Mouse (Mus musculus) MEL (cell line): ENCODE results near the gene Loxl1. TPM values are rescaled to one million over a fixed set of nuclear protein-coding genes. Genes with fewer than 3 reads are reported as not detected.

ENCODE experiments used
- DNase-seq: peaks from one replicate; pipeline ENCODE4 v3.0.0; 2011; ENCODE audit warnings: low read depth, low spot score
- H3K27ac ChIP-seq: 2 replicates; pipeline ENCODE4 v1.5.1; 2012; ENCODE audit warnings: low read depth, mild to moderate bottlenecking, control low read depth, low read length, moderate library complexity; ENCODE audit not compliant: control insufficient read depth
- H3K27me3 ChIP-seq, 2 experiments: fragments of 150-350 bp in 1 of 2; sonication (generic) in 1 of 2; 2 replicates each; pipeline ENCODE4 v1.6.1; 2012; ENCODE audit warnings: low read length in 2 of 2, mild to moderate bottlenecking in 2 of 2, improper control_type of control experiment in 1 of 2, moderate library complexity in 1 of 2; ENCODE audit not compliant: insufficient read depth in 2 of 2, control insufficient read depth in 1 of 2
- H3K36me3 ChIP-seq, 2 experiments: 2 replicates each; pipeline ENCODE4 v1.6.1; 2012 to 2014; ENCODE audit warnings: low read length in 2 of 2, improper control_type of control experiment in 1 of 2, inconsistent platforms in 1 of 2, mild to moderate bottlenecking in 1 of 2; ENCODE audit not compliant: insufficient read depth in 2 of 2, control insufficient read depth in 1 of 2
- H3K4me1 ChIP-seq, 2 experiments: fragments of 150-350 bp in 1 of 2; sonication (generic) in 1 of 2; 2 replicates each; pipeline ENCODE4 v1.6.1; 2012; ENCODE audit warnings: low read length in 2 of 2, improper control_type of control experiment in 1 of 2, mild to moderate bottlenecking in 1 of 2; ENCODE audit not compliant: insufficient read depth in 2 of 2, control insufficient read depth in 1 of 2
- H3K4me3 ChIP-seq, 2 experiments: fragments of 150-350 bp in 1 of 2; sonication (generic) in 1 of 2; 2 replicates each; pipeline ENCODE4 v1.5.1; 2012; ENCODE audit warnings: low read depth in 2 of 2, low read length in 2 of 2, mild to moderate bottlenecking in 2 of 2, moderate library complexity in 2 of 2, control low read depth in 1 of 2, improper control_type of control experiment in 1 of 2; ENCODE audit not compliant: control insufficient read depth in 1 of 2, insufficient read depth in 1 of 2
- H3K79me2 ChIP-seq: 2 replicates; pipeline ENCODE4 v1.6.1; 2012; ENCODE audit warnings: mild to moderate bottlenecking, low read length, moderate library complexity; ENCODE audit not compliant: control insufficient read depth, poor library complexity, insufficient read depth
- H3K9ac ChIP-seq: 2 replicates; pipeline ENCODE4 v1.6.1; 2012; ENCODE audit warnings: low read depth, mild to moderate bottlenecking, control low read depth, low read length, moderate library complexity; ENCODE audit not compliant: control insufficient read depth, poor library complexity, severe bottlenecking
- H3K9me3 ChIP-seq: fragments of 150-350 bp; sonication (generic); replicated peaks from 2 replicates; pipeline ENCODE4 v1.6.1; 2012; ENCODE audit warnings: mild to moderate bottlenecking, low read length, improper control_type of control experiment, moderate library complexity; ENCODE audit not compliant: insufficient read depth
- CHD1 ChIP-seq: IDR thresholded peaks from 2 replicates; pipeline ENCODE4 v1.6.1; 2012; ENCODE audit warnings: low read depth, mild to moderate bottlenecking, inconsistent platforms, low read length, improper control_type of control experiment
- CTCF ChIP-seq, 3 experiments: IDR thresholded peaks in 2 of 3; conservative IDR thresholded peaks in 1 of 3; 2 replicates each; pipeline ENCODE4 v1.5.1; 2011 to 2012; ENCODE audit warnings: low read length in 3 of 3, low read depth in 2 of 3, mild to moderate bottlenecking in 2 of 3, improper control_type of control experiment in 1 of 3, inconsistent platforms in 1 of 3, mixed read lengths in 1 of 3, moderate library complexity in 1 of 3; ENCODE audit not compliant: control insufficient read depth in 1 of 3, insufficient read depth in 1 of 3, poor library complexity in 1 of 3, severe bottlenecking in 1 of 3
- E2F4 ChIP-seq: IDR thresholded peaks from 2 replicates; pipeline ENCODE4 v1.6.1; 2011; ENCODE audit warnings: low read depth, low read length, improper control_type of control experiment, borderline replicate concordance
- EP300 ChIP-seq, 2 experiments: IDR thresholded peaks; 2 replicates each; pipeline ENCODE4 v1.6.1; 2011; ENCODE audit warnings: improper control_type of control experiment in 2 of 2, low read length in 2 of 2, low read depth in 1 of 2, mild to moderate bottlenecking in 1 of 2
- GATA1 ChIP-seq: IDR thresholded peaks from 2 replicates; pipeline ENCODE4 v1.6.1; 2011; ENCODE audit warnings: low read depth, low read length, improper control_type of control experiment
- MAX ChIP-seq: IDR thresholded peaks from 2 replicates; pipeline ENCODE4 v1.6.1; 2011; ENCODE audit warnings: low read length, improper control_type of control experiment
- MXI1 ChIP-seq: IDR thresholded peaks from 2 replicates; pipeline ENCODE4 v1.6.1; 2011; ENCODE audit warnings: mild to moderate bottlenecking, low read depth, low read length, improper control_type of control experiment
- POLR2A ChIP-seq, 2 experiments: IDR thresholded peaks; 2 replicates each; pipeline ENCODE4 v1.6.1; 2011 to 2012; ENCODE audit warnings: low read length in 2 of 2, mild to moderate bottlenecking in 2 of 2, control low read depth in 1 of 2, improper control_type of control experiment in 1 of 2, low read depth in 1 of 2, moderate library complexity in 1 of 2; ENCODE audit not compliant: control insufficient read depth in 1 of 2, insufficient read depth in 1 of 2, poor library complexity in 1 of 2
- SIN3A ChIP-seq: IDR thresholded peaks from 2 replicates; pipeline ENCODE4 v1.6.1; 2012; ENCODE audit warnings: low read length, improper control_type of control experiment, inconsistent platforms
- TAL1 ChIP-seq: IDR thresholded peaks from 2 replicates; pipeline ENCODE4 v1.6.1; 2012; ENCODE audit warnings: mild to moderate bottlenecking, inconsistent platforms, low read length, moderate library complexity, mixed read lengths
- TBP ChIP-seq: IDR thresholded peaks from 2 replicates; pipeline ENCODE4 v1.8.0; 2011; ENCODE audit warnings: low read depth, low read length, improper control_type of control experiment
- ZMIZ1 ChIP-seq: IDR thresholded peaks from 2 replicates; pipeline ENCODE4 v1.6.1; 2012; ENCODE audit warnings: low read depth, mild to moderate bottlenecking, inconsistent platforms, low read length, improper control_type of control experiment, moderate library complexity
- polyA plus RNA-seq, 2 experiments: library from polyadenylated mRNA; stranded (reverse) in 1 of 2; unstranded in 1 of 2; fragments of >175 nt in 1 of 2; fragments of >200 nt in 1 of 2; gene quantifications; 2 replicates each; pipeline versions ENCODE4 v1.2.1 to v1.2.4; 2012; ENCODE audit warnings: low replicate concordance in 2 of 2, low read depth in 1 of 2; ENCODE audit not compliant: insufficient read length in 2 of 2, insufficient read depth in 1 of 2, missing spikeins in 1 of 2
- total RNA-seq: library from RNA; depleted of rRNA; stranded (reverse); fragments of 300-350 nt; gene quantifications from 2 replicates; pipeline ENCODE4 v1.2.3, GENCODE M21; 2012

Loxl1 gene
- total and polyA plus RNA-seq, 3 experiments, result not detected

- Histone ChIP-seq H3K79me2 (no peaks in the 10 kb centered on the region), H3K4me3 (no peak overlapping the region), H3K36me3 (no peaks in the 10 kb centered on the region), H3K9me3 (no peaks in the 10 kb centered on the region), H3K4me1 (no peaks in the 10 kb centered on the region), H3K9ac (no peak overlapping the region), H3K27ac (no peak overlapping the region), H3K27me3 (peaks cover 15 to 19% of the 10 kb centered on the region in 2 experiments)
- no peak for TF ChIP-seq TBP
- no peak for DNase-seq
Observed at GRCm38 (mm10) chr9:58295766-58296361, 17.1 kb downstream of the Loxl1 start.

DNA sequence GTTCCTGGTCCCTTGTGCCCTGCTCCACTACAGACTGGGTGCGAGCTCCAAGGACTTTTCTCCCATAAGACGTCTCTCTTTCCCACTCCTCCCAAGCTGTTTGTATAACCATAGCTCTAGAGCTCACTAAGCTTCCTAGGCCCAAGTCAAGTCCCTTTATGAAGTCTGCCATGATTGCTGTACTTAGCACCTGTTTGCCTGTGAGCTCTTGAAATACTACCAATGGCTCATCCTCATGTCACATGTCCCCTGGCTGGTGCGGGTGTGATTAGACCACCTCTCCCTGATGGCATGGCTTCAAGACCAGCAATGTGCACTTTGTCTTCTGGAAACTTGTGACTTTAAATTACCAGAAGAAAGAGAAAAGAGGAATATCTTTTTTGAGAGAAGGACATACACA lies 17.6 kb downstream of the Loxl1 start:
- TF ChIP-seq MXI1 (no peak), MAX (no peak), EP300 (IDR thresholded peaks at IDR 0.05; ENCODE audit: low read depth in 1 of 2, low read length in 2 of 2) (no peak), CHD1 (no peak), GATA1 (no peak), TAL1 (no peak), SIN3A (no peak)
- TF ChIP-seq, all 39 proteins: peak for 0
- Histone ChIP-seq H3K27ac (no peak overlapping the region), H3K9me3 (no peaks in the 10 kb centered on the region), H3K4me1 (no peaks in the 10 kb centered on the region), H3K9ac (no peak overlapping the region), H3K4me3 (no peak overlapping the region), H3K79me2 (no peaks in the 10 kb centered on the region), H3K27me3 (peaks cover 17 to 18% of the 10 kb centered on the region in 2 experiments), H3K36me3 (no peaks in the 10 kb centered on the region)
- no peak for DNase-seq

- no peak for DNase-seq
- H3K27me3 ChIP-seq, result peaks cover 11 to 20% of the 10 kb centered on the region in 2 experiments
- H3K4me1 ChIP-seq, result no peaks in the 10 kb centered on the region
- H3K9ac ChIP-seq, result no peak overlapping the region
- H3K36me3 ChIP-seq, result no peaks in the 10 kb centered on the region
- no peaks in the 10 kb centered on the region for H3K9me3 ChIP-seq
- no peak for TF ChIP-seq E2F4
- no peak for TF ChIP-seq CHD1
- no peak for TF ChIP-seq CTCF (IDR thresholded peaks at IDR 0.05 in 2 of 3, conservative IDR thresholded peaks at IDR 0.05 in 1 of 3; ENCODE audit: control insufficient read depth in 1 of 3, insufficient read depth in 1 of 3, low read depth in 2 of 3, low read length in 3 of 3, poor library complexity in 1 of 3, severe bottlenecking in 1 of 3)
- TF ChIP-seq POLR2A (IDR thresholded peaks at IDR 0.05; ENCODE audit: control insufficient read depth in 1 of 2, insufficient read depth in 1 of 2, low read depth in 1 of 2, low read length in 2 of 2, poor library complexity in 1 of 2), result no peak
- no peak for TF ChIP-seq MXI1
- no peak for TF ChIP-seq ZMIZ1
- H3K4me3 ChIP-seq, result no peak overlapping the region
- no peaks in the 10 kb centered on the region for H3K79me2 ChIP-seq
- no peak overlapping the region for H3K27ac ChIP-seq
Observed at GRCm38 (mm10) chr9:58294527-58294926, 18.5 kb downstream of the Loxl1 start.
